Mouse (Mus musculus): ENCODE measurements around the gene Prkar1a. TPM values are rescaled to one million over a fixed set of nuclear protein-coding genes. Genes with fewer than 3 reads are reported as not detected.

The Prkar1a gene
- total RNA-seq (2021): 100 to 1,000 TPM; 115 TPM
- long read RNA-seq, experiment 1, transcript Prkar1a-201 (11 exons, 3,359 nt): major isoform, 43 of 120 reads
- long read RNA-seq, experiment 1, partial matches to known transcripts: 47 of 120 reads
- long read RNA-seq, experiment 1, other reads (novel, unspliced or antisense): 30 of 120 reads
- long read RNA-seq, experiment 2, transcript Prkar1a-201 (11 exons, 3,359 nt): major isoform, 86 of 144 reads
- long read RNA-seq, experiment 2, partial matches to known transcripts: 56 of 144 reads
- long read RNA-seq, experiment 2, other reads (novel, unspliced or antisense): 2 of 144 reads

DNA sequence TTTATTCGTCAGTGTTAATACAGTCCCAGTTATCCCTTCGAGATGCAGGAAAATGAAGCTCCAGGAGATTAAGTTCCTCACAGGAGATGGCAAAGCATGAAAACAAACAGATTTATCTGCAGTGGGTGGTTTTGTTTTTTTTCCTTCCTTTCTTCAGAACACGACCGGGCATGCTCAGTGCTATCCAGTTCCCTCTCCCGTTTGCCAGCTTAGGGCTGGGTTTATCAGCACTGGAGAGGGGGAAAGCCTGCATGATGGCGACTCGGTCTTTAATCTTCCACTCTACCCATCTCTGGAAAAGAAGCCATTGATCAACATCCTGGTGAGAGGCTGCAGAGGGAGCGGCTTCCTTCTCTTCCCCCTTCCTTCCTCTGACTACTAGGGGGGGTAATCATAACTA is at the start of gene Prkar1a:
Prkar1a (plus strand) TSS at position 200 of the 400 bp plus-strand sequence.
- intact Hi-C loops (cut with DNase I): no loop called here
- no peak for DNase-seq

DNA sequence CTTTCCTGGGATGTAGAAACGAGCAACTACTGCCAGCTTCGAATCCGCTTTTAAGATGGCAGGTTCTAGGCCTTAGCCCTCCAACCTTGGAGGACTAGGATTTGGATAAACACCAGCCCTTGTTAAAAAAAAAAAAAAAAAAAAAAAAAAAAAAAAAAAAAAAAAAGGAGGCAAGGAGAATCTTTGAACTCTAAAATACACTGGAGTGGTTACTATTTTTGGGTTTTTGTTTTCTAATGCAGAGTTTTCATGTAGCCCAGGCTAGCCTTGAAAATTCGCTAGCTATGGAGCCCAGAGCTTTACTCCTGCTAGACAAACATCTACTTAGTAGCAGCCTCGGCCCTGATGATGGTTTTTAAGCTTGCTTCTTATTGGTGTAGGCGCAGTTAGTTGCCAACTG is 41.6 kb upstream of the Prkar1a start:
- intact Hi-C loops (cut with DNase I): no loop called here

DNA sequence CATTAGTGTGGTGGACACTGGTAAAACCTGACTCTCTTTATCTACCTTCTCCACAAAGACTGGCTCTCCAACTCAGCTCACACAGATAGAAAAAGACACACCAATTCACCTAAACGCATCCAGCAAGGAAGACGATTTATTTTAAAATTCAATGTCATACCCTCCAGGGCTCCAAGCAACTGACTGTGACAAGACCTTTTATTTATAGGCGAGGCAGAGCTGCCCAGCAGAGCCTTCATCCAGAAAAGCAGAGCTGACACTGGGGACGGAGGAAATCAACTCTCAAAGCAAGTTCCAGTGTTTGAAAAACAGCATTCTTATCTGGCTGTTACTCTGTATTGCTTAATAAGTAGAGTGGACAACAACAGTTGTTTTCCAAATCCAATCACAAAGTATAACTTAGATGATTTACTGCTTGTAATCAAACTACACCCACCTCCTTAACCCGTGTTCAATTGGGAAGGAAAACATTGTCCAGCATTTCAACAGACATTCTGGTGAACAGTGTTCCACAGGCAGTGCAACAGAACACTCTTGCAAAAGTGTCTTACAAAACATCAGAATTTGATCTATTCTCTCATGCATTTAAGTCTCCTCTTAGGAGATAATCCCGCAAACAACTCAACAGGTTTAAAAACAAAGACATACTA is 40.1 kb upstream of the Prkar1a start:
- no peak for DNase-seq
- intact Hi-C loops (cut with DNase I): no loop called here

More for the DNA sequence above, 41.6 kb upstream of the Prkar1a start:
- DNase-seq: no peak

DNA sequence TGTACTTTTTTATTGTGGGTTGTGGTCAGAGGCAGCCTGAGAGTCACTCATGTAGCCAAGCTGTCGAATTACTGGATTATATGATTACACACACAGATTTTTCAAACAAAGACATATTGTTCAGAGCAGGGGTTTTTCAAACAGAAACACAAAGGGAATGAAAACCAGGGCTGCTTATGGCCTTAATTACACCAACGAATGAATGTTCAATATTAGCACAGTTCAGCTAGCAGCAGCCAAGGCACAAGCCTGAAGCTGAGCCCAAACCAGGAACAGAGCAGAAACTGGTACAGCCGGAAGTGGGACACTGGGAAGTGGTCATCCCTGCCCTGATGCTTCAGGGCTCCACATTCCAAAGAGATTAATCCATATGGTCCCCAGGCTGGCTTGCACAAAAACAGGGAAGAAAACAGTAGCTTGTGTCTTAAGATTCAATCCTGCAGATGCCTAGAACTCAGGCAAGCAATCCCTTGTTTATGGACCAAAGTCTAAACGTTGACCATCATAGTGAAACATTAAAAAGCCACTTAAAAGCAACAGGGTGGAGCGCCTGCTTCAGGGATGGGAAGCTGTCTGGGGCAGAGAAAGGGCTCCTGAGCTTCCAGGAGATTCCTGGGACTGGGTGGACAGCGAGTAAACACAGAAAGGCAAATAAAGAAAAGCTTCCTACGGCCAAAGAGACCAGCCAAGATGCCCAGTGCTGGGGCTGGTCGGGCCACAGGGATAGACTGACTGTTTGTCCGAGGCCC is 39.0 kb upstream of the Prkar1a start:
- intact Hi-C loops (cut with DNase I): loop anchor here (2.0 to 10.0 kb wide), 2 partner anchors 15 to 165 kb away; no protein-coding TSS in a partner anchor
- no peak for DNase-seq

DNA sequence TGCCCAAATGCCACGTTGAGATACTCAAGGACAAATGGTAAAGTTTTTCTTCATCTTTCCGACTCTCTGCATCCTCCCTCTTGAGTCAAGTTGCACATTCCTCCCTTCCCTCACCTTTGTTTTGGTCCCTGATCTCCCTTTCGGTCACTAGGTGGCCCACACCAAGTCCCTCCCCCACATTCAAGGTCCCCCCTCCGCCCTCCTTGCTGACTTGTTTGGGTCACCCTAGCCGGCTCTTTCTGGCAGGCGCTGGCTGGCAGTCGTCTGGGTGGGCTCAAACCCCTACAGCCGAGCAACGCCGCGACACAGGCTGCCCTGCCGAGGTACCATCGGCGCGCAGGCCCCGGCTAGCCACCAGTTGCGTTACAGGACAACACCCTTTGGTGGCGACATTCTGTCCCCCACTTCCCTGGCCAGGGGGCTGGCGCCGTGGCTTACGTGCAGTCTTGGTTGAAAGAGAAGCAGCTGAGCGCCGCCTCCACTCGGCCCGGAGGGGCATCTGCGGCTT is 38.4 kb upstream of the Prkar1a start:
- no peak for DNase-seq

DNA sequence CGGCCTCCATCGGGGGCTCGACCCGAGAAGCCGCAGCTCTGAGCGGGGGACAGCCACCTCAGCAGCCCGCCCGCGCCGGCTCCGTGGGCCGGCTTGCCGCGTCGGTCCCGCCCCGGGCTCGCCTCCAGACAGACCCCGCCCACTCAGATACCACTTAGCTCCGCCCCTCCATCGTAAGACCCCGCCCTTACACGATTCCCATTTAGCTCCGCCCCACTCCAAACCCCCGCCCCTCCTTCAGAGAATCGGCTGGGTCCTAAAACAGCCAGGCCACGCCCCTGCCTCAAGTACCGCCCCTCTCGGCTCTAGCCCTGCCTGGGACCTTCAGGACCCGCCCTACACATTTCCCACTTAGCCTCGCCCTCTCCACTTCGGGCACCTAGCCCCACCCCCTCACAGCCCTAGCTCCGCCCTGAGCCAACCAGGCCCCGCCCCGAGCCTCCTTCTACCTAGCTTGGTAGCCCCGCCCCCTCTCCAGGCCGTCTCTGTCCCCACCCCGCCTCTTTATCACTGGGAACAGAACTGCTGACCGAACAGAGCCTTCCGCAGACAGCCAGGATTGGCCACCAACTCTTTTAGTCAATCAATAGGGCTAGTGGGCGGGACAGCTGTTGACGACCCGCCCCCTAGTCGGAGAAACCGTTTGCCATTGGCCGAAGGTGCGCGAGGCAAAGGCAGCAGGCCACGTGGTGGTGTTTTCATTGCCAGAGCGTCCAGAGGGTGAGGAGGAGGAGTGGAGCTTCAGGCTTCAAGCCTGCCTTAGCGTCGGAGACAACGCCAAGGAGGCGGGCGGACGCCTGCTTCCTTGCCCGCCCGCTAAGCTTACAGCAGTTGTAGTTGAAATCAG is 37.7 kb upstream of the Prkar1a start, which contains the start of gene Wipi1:
Wipi1 (minus strand) TSS at position 665 of the 847 bp plus-strand sequence.
- peak; percentile 98 to 99 for DNase-seq
- intact Hi-C loops (cut with DNase I): loop anchor here (2.0 to 10.0 kb wide), 2 partner anchors 17 to 167 kb away; no protein-coding TSS in a partner anchor

More for the DNA sequence above, 38.4 kb upstream of the Prkar1a start:
- intact Hi-C loops (cut with DNase I): loop anchor here (2.0 to 10.0 kb wide), 2 partner anchors 16 to 166 kb away; no protein-coding TSS in a partner anchor

DNA sequence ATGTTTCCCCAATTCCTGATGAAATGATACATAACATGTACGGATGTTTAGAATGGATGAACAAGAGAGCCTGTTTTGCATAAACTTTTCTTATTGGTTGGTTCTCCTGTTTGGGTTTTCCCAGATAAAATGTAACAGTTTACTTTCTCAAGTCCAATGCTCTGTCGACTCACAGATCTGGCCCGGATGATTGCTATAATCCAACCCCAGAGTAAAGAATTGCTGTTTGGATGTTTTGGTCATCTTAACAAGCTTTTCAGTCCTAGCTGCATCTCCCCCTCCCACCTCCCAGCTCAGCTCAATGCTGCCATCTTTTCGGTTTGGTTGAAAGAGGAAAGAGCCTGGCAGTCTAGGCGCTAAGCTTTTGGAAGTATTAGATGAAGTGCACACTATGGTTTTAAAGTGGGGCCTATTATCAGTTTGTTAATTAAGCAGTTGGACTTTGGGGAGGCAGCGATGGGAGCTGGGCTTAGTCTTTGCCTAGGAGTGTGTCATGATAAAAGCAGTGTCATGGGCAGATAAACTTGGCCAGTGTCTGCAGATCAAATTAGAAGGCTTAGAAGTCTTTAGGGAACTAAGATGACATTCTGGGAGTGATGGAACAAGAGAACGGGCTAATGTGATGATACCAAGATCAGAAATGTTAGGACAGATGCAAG is 36.2 kb upstream of the Prkar1a start:
- no peak for DNase-seq
- intact Hi-C loops (cut with DNase I): loop anchor here (10.0 kb wide), 1 partner anchor 168 kb away; no protein-coding TSS in a partner anchor

DNA sequence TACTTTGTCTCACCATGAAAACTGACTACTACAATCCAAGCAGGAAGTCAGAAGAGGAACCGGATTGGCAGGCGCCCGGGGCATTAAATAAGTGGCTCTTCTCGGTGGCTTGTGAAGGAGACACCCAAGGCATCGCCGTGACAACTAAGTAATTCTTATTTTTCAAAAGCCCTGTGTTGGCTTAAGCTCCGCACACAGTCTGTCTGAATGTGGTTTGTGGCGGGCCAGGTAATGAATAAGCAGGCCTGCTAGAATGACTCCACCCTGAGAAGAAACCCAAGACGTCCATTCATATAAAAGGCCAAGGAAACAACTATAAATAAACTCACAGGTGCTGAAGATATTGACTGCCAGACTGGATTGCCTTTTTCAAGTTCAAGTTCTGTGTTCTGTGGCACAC is 33.9 kb upstream of the Prkar1a start:
- intact Hi-C loops (cut with DNase I): loop anchor here (5.0 to 10.0 kb wide), 2 partner anchors 170 to 283 kb away; no protein-coding TSS in a partner anchor
- DNase-seq: no peak

DNA sequence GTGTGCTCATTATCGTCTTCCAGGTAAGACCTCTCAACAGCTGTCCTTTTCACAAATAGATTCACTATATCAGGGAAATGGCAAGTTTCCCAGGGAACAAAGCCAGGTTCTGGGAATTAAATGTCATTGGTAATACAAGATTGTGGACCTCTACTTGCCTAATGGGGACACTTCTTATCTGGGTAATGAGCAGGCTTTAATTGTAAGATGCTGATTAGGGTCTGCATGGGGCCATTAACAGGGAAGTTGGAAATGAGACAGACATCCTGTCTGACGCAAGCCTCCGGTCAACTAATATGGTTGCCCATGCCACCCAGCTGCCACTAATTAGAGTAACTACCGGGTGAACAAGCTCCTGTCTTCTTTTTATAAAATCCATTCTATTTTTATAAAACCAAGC is 32.9 kb upstream of the Prkar1a start:
- intact Hi-C loops (cut with DNase I): loop anchor here (5.0 to 10.0 kb wide), 2 partner anchors 172 to 284 kb away; no protein-coding TSS in a partner anchor
- DNase-seq: no peak

DNA sequence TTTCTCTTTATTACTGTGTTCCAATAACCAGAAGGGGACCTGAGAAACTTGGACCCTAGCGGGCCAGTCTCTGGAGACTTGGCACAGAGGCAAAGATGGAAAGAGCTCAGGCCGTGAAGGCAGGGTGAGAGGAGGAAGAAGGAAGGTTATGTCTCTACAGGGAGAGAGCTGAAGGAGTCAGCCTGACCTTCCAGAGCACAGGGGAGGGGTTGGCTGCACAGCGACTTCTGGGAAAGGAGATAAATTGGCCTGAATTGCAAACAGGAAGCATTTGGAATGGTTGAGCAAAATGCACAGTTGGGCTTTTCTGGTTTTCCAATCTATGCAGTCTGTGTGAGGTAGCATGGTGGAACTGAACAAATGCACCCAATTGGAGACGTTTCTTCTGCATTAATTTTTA is 32.4 kb upstream of the Prkar1a start:
- intact Hi-C loops (cut with DNase I): loop anchor here (5.0 to 10.0 kb wide), 2 partner anchors 172 to 284 kb away; no protein-coding TSS in a partner anchor

DNA sequence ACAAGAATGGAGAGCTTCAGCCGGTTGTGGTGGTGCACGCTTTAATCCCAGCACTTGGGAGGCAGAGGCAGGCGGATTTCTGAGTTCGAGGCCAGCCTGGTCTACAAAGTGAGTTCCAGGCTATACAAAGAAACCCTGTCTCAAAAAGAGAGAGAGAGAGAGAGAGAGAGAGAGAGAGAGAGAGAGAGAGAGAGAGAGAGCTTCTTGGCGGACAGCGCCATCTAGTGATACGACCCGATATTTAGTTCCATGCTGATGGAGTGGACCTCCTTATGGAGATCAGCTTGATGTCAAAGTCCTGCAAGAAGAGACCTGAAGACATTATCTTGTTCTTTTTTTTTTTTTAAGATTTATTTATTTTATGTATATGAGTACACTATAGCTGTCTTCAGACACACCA is 30.1 kb upstream of the Prkar1a start:
- intact Hi-C loops (cut with DNase I): loop anchor here (5.0 to 10.0 kb wide), 2 partner anchors 174 to 287 kb away; no protein-coding TSS in a partner anchor
- peak in 1 of 2 experiments; percentile 54 for DNase-seq

More for the DNA sequence above, 32.4 kb upstream of the Prkar1a start:
- no peak for DNase-seq

DNA sequence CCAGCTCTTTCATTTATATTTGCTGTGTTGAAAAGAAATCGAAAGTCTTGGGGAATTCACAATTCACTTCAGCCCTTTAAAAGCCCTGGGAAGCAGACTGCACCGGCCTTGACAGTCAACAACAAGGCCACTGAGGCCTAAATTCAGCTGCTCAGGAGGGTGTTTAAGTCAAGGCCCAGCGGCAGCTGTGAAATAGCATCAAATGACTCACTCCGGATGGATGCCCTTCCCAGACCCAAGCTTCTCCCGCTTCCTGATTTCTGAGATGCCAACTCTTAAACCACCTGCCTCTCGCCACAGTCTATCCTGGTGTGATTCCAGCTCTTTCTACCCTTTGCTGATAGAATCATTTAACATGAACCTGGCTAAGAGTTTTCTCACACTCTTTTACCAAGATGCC is 28.8 kb upstream of the Prkar1a start:
- intact Hi-C loops (cut with DNase I): no loop called here
- no peak for DNase-seq

DNA sequence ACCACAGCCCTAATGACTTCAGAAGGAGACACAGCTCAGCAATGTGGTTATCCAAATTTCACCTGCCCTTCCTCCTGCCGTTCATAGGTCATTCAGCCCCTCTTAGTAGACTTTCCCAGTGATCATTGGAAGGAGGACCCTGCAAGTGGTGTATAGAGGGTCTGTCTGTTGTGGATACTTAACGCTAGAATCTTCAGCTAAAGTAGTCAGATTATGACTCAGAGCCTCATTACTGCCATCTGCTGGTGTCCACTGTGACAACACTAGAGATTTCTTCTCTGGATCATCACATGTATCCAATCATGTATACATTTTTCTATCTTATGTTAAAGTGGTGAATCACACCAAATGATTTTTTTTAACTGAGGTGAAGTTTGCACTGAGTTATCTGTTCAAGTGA is 28.0 kb upstream of the Prkar1a start:
- intact Hi-C loops (cut with DNase I): no loop called here

DNA sequence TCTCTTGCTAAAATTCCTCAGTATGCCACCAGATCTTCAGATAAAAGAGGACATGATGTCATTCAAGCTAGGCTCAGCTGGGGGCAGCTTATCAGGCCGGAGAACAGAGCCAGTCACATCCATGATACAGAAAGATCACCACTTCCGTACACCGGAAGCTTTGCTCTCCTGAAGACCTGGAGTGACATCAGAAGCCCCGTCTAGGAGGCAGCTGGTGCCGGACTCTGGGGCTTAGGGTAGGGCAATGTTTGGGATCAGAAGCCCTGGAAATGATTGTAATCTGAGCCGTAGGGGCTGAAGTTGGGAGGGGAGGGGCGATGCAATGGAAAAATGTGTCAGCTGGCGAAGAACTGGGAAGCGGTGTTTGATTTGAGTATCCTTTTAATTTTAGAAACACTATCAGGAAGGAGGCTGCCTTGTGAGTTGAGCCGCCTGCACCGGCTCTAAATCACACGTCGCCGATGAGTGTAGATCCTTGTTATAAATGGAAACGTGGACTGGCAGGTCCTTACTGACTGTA is 26.6 kb upstream of the Prkar1a start:
- no peak for DNase-seq

More for the DNA sequence above, 28.0 kb upstream of the Prkar1a start:
- no peak for DNase-seq

DNA sequence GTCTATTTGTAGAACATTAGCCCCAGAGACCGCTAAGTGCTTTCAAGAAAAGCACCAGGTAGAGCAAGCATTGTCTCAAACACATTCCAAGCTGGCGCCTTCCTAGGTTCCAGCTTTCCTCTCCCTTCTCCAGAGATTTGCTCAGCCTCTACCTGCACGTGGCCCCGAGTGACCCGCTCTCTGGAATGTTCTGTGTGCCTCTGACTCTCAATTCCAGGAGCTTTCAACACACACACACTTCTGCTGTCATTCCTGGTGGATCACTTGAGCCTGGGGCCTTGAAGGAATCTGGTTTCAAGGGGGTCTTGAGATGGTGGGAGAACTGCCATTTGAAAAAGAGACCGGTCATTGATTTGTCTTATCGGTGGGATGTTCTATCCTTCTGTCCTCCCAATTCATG is 26.0 kb upstream of the Prkar1a start:
- no peak for DNase-seq
- intact Hi-C loops (cut with DNase I): no loop called here

More for the DNA sequence above, 26.6 kb upstream of the Prkar1a start:
- intact Hi-C loops (cut with DNase I): no loop called here

DNA sequence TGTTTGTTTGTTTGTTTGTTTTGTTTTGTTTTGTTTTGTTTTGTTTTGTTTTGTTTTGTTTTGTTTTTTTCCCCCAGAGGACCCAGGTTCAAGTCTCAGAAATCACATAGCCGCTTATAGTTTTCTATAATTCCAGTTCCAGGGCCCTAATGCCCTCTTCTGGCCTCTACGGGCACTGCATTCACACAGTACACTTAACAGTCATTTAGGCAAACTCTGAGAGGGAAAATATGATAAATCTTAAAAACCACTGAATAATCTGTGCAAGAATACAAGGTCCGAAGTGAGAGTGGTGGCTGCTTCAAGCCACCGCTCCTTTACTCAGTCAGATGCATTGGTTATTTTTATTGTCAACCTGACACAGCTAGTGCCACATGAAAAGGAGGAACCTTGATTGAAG is 21.6 kb upstream of the Prkar1a start:
- DNase-seq: no peak
- intact Hi-C loops (cut with DNase I): no loop called here

DNA sequence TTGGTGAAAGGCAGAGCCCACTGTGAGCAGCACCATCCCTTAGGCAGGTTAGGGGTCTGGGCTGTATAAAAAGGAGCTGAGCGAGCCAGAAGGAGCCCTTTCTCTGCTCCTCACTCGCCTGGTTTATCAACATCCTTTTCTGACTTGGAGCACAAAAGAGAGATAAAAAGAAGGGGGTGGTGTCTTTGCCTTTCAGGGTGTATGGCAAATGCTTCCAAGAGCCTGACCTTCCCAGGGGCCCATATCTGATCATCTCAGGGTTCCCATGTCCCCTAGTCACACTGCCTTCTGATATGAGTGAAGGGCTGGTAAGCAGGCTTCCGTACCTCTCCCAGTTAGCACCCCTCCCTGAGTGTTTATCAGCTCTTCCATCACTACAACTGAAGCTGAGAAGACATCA is 21.1 kb upstream of the Prkar1a start:
- DNase-seq: no peak
- intact Hi-C loops (cut with DNase I): no loop called here

DNA sequence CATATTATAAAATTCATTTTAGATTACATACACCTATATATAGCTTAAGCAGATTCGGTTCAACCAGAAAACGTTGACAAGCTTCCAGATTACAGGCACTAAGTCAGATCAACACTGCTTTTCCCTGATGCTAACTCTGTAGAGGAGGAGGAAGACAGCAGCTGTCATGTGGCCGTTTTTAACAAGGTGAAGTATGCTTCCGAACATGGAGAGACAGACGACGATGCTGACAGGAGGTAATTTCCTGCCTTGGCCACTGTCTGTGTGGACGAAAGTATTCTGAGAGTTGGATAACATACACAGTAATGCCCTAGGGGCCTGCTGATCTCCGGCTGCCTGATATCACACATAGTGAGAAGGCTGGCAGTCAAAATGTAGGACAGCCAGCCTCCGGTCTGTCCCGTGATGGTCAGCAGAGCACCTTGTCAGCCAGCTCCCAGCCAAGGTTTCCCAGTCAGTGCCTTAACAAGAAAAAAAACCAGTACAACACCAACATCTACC is 20.1 kb upstream of the Prkar1a start:
- intact Hi-C loops (cut with DNase I): no loop called here
- no peak for DNase-seq
